Mouse (Mus musculus) embryonic stem cell, embryonic (primary cell): Measurements from ENCODE around the gene Ccdc191.

Experiments used
- CTCF ChIA-PET, 4 experiments: fragments of 300-600 bp in 2 of 4; fragments of 350-600 bp in 2 of 4; sonication (Branson Sonifier 250); formaldehyde crosslinking; loops; one replicate each; lab custom pipeline; 2022; ENCODE audit warnings: inconsistent platforms in 2 of 4; lab: Charles Lee
- POLR2A ChIA-PET, 4 experiments: fragments of 300-600 bp in 2 of 4; fragments of 350-600 bp in 2 of 4; sonication (Branson Sonifier 250); formaldehyde crosslinking; loops; one replicate each; lab custom pipeline; 2022; ENCODE audit warnings: antibody characterized with exemption in 4 of 4, inconsistent platforms in 1 of 4; lab: Charles Lee

The Ccdc191 gene

DNA sequence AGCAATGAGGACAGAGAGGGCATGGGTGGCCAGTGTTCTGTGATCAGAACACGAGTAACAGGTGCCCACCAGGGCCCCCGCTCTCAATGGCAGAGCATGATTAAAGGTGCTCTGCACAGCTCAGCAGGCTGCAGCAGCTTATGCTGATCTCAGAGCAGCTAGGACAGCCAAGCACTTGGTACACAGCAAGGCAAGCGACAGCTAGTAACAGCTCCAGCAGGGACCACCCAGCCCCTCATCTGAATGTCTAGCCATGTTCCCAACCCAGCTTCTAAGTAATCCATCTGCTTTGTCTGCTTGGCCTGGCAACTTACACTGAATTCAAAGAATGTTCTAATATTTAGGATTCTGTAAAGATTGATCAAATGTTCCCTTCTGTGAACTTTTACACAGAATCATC is 74.2 kb downstream of the Ccdc191 start:
- POLR2A ChIA-PET, result interaction anchor here in 1 of 4 experiments (1.8 kb wide), 1 partner anchor 74 kb away, joined by 5 read pairs; the partner anchor contains the start of gene Ccdc191

DNA sequence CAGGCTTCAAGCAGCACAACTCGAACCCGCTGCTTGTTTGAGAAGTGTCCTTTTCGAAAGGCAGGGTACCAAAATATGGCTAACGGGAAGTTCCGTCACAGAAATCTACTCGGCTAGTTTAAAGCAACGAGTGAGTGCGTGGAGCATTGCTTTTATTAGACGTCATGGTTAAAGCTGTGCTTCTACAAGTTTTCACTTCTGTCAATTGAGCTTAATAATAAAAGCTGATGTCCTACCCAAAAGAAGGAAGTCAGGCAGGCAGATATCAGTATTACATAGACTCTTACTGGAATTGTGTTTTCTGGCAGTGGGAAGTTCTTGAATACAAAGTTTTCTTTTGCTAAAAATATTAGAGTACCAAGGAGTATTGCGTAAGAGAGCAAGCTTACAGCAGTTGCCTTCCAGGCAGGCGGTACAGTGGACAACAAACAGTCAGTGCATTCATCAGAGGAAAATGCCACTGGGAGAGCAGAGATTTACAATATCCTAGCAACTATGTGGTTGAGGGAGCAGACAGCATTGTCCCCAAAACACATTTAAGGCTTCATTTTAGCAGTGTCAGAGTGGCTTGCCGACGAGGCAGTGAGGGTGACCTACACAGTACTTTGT is 76.3 kb downstream of the Ccdc191 start:
- CTCF ChIA-PET, result no interaction called here
- POLR2A ChIA-PET, result interaction anchor here in 2 of 4 experiments (0.7 to 1.3 kb wide), 4 partner anchors 8 to 624 kb away, joined by 3 to 5 read pairs (median 3); partner anchors contain the start of gene Qtrt2 (in 1 of the 2)

More for the DNA sequence above, 74.2 kb downstream of the Ccdc191 start:
- CTCF ChIA-PET, result no interaction called here

DNA sequence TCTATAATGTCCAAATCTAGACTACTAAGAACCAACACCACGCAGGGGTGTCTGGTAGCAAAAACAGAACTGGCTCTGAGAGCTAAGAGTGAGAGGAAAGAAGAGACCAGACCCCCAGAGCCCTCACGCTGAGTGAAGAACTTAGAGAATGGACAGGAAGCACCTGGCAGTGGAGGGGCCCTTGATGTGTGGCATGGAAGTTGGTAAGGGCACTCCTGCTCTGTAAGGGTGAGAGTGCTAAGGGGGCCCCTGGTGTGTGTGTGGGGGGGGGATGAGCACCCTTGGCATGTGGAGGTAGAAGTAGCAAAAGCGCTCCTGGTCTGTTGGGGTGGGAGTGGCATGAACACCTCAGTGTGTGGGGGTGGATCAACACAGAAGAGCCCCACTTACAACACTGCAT is 80.8 kb downstream of the Ccdc191 start:
- ChIA-PET POLR2A (interaction anchor here in 1 of 4 experiments (0.7 kb wide), 1 partner anchor 28 kb away, joined by 3 read pairs; no protein-coding TSS in a partner anchor), CTCF (no interaction called here)

DNA sequence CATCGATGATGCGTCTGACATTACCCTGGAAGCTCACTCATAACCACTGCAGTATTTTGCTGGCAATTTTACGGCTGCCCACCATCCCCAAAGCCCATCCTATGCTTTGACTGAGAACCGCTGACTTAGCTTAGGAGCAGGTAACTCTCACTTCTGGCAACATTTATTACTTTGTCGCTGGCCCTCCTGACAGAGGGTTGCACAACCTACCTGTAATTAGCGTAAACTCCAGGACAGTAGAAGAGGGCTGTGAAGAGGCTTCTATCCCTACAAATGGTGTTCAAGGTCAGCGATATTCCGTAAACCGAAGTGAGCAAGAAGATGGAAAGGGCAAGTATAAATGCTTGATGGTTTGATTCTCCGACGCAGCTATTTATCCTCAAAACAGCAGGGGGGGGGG is 81.6 kb downstream of the Ccdc191 start:
- POLR2A ChIA-PET, result no interaction called here
- CTCF ChIA-PET, result no interaction called here

DNA sequence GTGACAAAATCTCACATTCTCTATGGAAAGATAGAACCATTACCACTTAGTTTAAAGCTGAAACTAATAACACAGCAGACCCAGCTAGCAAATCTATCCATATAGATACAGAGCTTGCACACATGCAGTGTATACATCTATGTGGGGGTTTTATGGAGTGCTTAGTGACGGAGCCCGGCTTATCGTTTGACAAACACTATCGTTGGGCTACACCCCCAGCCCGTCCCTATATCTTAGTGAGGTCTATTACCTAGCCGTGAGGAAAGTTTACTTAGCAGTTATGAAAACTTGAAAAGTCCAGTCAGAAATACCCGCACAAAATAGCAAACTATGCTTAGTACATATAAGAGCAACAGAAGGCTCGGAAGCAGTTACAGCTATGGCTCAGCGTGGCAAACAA is 82.1 kb downstream of the Ccdc191 start:
- ChIA-PET POLR2A (no interaction called here), CTCF (no interaction called here)

DNA sequence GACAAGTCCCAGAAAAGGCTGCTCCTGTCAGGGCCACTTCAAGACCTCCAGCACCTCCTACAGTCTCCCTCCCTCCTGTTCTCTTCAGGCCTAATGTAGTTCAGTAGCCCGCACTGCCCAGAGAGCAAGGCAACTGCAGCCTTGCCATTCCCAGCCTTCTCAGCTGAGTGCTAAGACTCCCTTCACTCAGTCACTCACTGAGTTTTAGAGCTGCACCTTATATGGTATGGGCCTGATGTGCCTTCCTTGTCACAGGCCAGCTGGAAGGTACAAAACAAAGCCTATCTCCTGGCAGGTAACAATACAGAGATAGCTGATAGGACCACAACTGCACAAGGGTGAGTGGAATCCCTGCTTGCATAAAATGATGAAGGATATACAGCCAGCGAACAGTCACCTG is 82.8 kb downstream of the Ccdc191 start:
- CTCF ChIA-PET, result no interaction called here

DNA sequence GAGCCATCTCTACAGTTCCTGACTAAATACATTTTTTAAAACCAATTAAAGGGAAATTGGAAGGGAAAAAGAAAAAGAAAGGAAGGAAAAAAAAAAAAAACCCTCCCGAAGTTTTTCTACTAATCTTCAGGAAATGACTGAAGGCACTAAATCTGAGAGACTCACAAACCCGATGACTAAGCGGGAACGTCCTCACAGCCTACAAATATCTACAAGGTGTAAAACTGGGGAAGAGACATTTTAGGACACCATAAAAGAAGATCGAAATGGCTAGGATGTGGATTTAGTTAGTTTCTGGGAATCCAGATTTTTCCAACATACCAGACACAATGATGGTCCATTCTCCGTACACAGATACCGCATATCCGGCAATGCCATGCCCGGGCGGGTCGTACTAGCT is 83.5 kb downstream of the Ccdc191 start:
- ChIA-PET CTCF (no interaction called here), POLR2A (no interaction called here)

More for the DNA sequence above, 82.8 kb downstream of the Ccdc191 start:
- POLR2A ChIA-PET, result no interaction called here

DNA sequence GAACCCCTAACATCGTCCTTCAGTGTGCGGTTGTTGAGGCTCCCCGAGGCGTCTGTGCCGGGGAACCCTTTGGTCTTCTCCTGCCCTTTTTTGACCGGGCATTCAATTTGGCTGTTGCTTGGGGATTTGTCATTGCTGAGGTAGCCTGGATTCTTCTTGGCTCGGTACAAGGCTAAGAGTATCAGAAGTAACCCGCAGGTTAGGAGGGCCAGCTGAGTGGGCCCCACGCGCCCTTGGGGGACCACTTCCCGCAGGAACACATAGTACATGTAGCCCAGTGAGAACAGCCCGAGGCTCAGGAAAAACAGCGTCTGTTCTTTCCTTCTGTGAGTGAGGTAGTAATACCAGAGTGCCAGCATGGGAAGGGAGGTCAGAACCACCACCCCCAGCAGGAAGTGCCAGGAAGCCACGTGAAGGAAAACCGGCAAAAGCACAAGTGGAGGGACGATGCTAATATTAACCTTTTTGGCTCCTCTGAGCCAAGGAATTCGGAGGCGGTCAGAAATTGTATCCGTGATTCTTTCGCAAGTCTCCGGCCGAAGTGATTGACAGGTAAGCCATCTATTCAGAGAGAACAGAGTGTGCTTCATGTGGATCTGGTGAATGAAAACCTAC is 84.1 kb downstream of the Ccdc191 start:
- ChIA-PET POLR2A (interaction anchor here in 2 of 4 experiments (0.8 to 1.9 kb wide), 4 partner anchors 8 to 84 kb away, joined by 3 to 5 read pairs (median 3); partner anchors contain the start of gene Ccdc191 (in 1 of the 2)), CTCF (no interaction called here)

DNA sequence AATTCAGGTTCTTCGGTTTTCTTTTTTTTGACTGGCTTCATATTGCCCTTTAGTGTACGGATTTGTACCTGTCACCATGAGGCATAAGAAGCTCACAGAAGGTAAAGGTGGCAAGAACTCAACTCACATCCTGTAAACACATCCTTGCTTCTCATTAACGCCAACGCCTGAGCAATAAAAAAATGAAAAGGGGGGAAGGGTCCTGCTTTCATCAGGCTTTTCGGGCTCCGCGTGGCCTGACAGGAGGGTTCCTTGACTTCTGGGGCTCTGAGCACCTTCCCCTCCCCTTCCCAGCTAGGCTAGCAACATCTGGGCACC is 89.4 kb downstream of the Ccdc191 start:
- POLR2A ChIA-PET, result interaction anchor here in 2 of 4 experiments (0.8 to 1.1 kb wide), 2 partner anchors 52 to 89 kb away, joined by 3 to 4 read pairs; partner anchors contain the start of genes Ccdc191 (in 1 of the 2) and Qtrt2 (in 1 of the 2)
- CTCF ChIA-PET, result interaction anchor here in 2 of 4 experiments (0.6 to 1.3 kb wide), 2 partner anchors 80 to 102 kb away, joined by 3 to 5 read pairs; no protein-coding TSS in a partner anchor

DNA sequence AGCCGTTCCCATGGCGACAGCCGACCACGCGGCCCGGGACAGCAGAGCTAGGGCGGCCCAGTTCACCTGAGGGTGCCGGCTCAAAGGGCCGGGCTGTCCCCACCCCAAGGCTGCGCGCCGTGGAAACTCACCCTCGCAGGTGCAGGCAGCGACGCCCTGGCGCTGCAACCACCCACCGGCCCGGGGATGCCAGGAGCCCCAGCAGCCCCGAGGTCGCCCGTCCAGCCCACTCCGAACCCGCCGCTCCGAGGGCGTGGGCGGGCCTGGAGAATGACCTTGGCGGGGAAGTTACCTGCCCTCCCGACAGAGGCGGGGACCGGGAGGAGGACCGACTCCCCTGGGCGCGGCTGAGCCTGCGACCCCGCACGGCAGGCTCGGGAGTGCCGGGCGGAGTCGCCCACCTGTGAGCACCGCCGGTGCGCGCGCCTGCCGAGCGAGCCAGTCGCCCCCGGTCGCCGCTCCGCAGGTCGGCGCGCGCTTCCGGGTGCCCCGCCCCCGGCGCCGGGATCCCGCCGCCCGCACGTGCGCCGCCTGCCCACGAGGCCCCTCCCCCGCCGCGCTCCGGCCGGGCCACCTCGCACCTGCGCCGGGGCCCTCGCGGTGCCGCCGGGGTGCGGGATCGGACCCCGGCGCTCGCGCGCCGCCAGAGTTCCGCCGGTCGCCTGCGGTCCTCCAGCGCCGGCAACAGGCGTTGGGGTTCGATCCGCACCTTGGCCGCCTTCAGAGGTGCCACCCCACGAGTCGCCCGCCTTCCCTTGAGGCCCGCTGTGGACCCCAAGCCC is 89.9 kb downstream of the Ccdc191 start, which contains the start of gene Zdhhc23:
TSS of gene Zdhhc23 (minus strand) at position 464 of the 782 bp plus-strand sequence.
- CTCF ChIA-PET, result interaction anchor here in 2 of 4 experiments (0.6 to 1.3 kb wide), 2 partner anchors 80 to 101 kb away, joined by 3 to 5 read pairs; no protein-coding TSS in a partner anchor
- POLR2A ChIA-PET, result interaction anchor here in 1 of 4 experiments (0.8 kb wide), 1 partner anchor 90 kb away, joined by 4 read pairs; the partner anchor contains the start of gene Ccdc191

DNA sequence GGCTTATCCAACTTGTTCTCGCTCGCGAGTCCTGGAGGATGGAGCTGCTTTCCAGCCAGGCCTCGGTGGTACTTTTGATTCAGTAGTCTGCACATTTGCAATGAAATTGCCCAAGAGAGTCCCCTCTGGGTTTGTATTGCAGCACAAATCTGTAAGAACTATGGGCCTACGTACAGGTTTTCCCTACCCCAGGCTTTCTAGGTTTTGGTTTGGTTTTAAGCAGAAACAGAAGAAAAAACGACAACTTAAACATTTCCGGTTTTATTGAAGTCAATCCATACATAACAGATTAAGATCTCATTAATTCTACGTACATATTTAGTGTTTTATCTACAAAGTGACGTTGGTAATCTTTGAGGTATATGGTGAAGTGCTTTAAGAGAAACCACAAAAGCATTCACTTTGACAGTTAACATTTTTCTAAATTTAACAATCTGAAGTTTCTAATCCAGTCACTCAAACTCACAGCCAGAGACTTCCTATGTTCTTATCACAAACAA is 90.6 kb downstream of the Ccdc191 start:
- ChIA-PET POLR2A (no interaction called here), CTCF (no interaction called here)

DNA sequence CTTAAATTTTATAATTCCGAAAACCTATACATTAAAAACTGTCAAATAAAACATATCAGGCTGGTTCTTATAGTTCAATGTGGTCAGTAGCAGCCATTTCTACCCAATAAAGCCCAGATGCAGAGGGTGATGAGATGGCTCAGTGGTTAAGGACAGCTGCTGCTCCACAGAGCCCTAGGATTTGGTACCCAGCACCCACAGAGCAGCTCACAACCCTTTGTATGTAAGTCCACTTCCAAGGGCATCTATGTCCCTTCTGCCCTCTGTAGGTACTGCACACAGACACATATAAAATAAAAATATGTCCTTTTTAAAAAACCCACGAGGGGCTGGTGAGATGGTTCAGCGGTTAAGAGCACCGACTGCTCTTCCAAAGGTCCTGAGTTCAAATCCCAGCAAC is 96.7 kb downstream of the Ccdc191 start:
- POLR2A ChIA-PET, result no interaction called here

DNA sequence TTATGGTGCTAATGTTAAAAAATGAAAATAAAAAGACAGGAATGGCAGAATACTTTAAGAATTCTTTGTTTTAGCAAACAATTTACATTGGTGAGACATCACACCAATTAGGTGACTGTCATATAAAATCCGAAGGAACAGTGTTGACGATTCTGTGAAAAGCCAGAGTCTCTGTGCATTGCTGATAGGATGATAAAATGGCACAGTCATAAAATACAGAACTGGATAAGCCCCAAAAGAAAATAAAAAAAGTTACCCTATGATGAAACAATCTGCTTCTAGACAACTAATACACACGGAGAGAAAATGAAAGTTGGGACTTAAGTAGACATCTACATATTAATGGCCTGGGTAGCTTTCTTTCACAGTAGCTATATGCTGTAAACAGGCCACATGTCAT is 105.0 kb downstream of the Ccdc191 start:
- POLR2A ChIA-PET, result no interaction called here
- CTCF ChIA-PET, result no interaction called here

More for the DNA sequence above, 96.7 kb downstream of the Ccdc191 start:
- CTCF ChIA-PET, result no interaction called here

DNA sequence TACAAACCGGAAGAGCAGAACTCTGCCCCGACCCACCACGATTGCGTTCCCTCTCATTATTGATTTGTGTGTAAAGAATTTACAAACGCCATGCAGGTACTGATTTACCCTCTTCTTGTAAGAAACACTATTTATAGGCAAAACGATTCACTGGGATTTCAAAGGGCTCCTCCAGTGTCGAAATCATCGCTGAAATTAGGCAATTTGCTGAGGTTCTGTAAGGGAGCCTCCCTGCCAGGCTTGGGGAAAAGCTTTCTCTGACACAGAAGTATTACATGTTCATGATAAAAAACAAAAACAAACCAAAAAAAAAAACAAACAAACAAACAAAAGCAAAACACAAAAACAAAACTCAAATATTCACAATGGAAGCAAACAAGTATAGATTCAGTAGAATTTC is 109.5 kb downstream of the Ccdc191 start:
- POLR2A ChIA-PET, result no interaction called here
- CTCF ChIA-PET, result no interaction called here

DNA sequence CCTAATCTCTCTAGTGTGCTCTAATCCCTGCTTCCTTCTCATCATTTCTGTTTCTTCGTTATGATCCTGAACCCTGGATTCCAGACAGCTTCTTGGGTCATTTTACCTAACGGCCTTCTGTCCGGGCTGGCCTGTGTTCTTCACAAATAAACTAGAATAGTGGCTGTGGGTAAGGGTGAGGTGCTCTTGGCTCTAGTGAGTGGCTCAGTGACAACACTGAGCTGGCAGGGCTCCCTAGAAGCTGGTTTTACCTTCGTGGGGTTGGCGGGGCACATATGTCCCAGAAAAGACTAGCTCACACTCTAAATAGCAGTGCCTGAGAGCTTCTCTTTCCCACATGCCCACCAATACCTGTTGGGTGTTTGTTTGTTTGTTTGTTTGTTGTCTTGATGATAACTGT is 109.9 kb downstream of the Ccdc191 start:
- POLR2A ChIA-PET, result no interaction called here

DNA sequence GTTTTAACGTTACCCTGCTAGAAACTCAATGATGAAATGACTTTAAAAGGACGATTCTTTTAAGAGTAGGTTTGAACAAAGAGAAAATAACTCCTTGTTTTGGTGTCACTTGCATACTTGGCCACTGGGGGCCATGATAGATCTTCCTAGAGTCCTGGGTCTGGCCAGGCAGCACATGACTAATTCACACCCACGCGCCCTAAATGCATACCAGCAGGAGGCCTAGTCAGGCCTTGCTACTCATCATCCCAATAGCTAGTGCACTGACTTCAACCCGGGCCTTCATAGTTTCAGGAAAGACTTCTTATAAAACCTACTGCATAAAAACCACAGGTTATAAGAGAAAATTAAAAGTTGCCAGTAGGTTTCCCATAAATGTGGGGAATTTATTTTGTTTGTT is 112.5 kb downstream of the Ccdc191 start:
- ChIA-PET POLR2A (no interaction called here), CTCF (interaction anchor here in 2 of 4 experiments (0.5 to 1.2 kb wide), 3 partner anchors 12 to 95 kb away, joined by 3 read pairs; no protein-coding TSS in a partner anchor)

More for the DNA sequence above, 109.9 kb downstream of the Ccdc191 start:
- CTCF ChIA-PET, result no interaction called here

DNA sequence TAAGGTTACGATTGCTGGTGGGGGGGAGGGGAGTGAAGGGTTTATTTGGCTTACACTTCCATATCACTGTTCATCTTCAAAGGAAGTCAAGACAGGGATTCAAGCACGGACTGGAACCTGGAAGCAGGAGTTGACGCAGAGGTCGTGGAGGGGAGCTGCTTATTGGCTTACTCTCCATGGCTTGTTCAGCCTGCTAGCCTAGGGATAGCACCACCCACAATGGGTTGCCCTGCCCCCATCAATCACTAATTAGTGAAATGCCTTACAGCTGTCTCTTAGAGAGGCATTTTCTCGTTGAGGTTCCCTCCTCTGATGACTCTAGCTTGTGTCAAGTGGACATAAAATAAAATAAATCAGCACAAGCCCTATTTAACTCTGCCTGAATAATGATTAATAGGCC is 121.4 kb downstream of the Ccdc191 start:
- ChIA-PET CTCF (interaction anchor here in 1 of 4 experiments (0.6 kb wide), 1 partner anchor 9 kb away, joined by 4 read pairs; no protein-coding TSS in a partner anchor), POLR2A (interaction anchor here in 2 of 4 experiments (1.1 to 1.4 kb wide), 2 partner anchors 14 to 26 kb away, joined by 3 to 4 read pairs; no protein-coding TSS in a partner anchor)
